Mouse (Mus musculus) MEL (cell line): ENCODE data around the gene Ostm1. TPM values are rescaled to one million over a fixed set of nuclear protein-coding genes. Genes with fewer than 3 reads are reported as not detected.
A peak's percentile ranks its signal among the peaks of the same experiment; 100 is the strongest.

Source experiments
- DNase-seq: peaks from one replicate; pipeline ENCODE4 v3.0.0; 2011; ENCODE audit warnings: low read depth, low spot score
- H3K27ac ChIP-seq: 2 replicates; pipeline ENCODE4 v1.5.1; 2012; ENCODE audit warnings: low read depth, mild to moderate bottlenecking, control low read depth, low read length, moderate library complexity; ENCODE audit not compliant: control insufficient read depth
- H3K27me3 ChIP-seq, 2 experiments: fragments of 150-350 bp in 1 of 2; sonication (generic) in 1 of 2; 2 replicates each; pipeline ENCODE4 v1.6.1; 2012; ENCODE audit warnings: low read length in 2 of 2, mild to moderate bottlenecking in 2 of 2, improper control_type of control experiment in 1 of 2, moderate library complexity in 1 of 2; ENCODE audit not compliant: insufficient read depth in 2 of 2, control insufficient read depth in 1 of 2
- H3K36me3 ChIP-seq, 2 experiments: 2 replicates each; pipeline ENCODE4 v1.6.1; 2012 to 2014; ENCODE audit warnings: low read length in 2 of 2, improper control_type of control experiment in 1 of 2, inconsistent platforms in 1 of 2, mild to moderate bottlenecking in 1 of 2; ENCODE audit not compliant: insufficient read depth in 2 of 2, control insufficient read depth in 1 of 2
- H3K4me1 ChIP-seq, 2 experiments: fragments of 150-350 bp in 1 of 2; sonication (generic) in 1 of 2; 2 replicates each; pipeline ENCODE4 v1.6.1; 2012; ENCODE audit warnings: low read length in 2 of 2, improper control_type of control experiment in 1 of 2, mild to moderate bottlenecking in 1 of 2; ENCODE audit not compliant: insufficient read depth in 2 of 2, control insufficient read depth in 1 of 2
- H3K4me3 ChIP-seq, 2 experiments: fragments of 150-350 bp in 1 of 2; sonication (generic) in 1 of 2; 2 replicates each; pipeline ENCODE4 v1.5.1; 2012; ENCODE audit warnings: low read depth in 2 of 2, low read length in 2 of 2, mild to moderate bottlenecking in 2 of 2, moderate library complexity in 2 of 2, control low read depth in 1 of 2, improper control_type of control experiment in 1 of 2; ENCODE audit not compliant: control insufficient read depth in 1 of 2, insufficient read depth in 1 of 2
- H3K79me2 ChIP-seq: 2 replicates; pipeline ENCODE4 v1.6.1; 2012; ENCODE audit warnings: mild to moderate bottlenecking, low read length, moderate library complexity; ENCODE audit not compliant: control insufficient read depth, poor library complexity, insufficient read depth
- H3K9ac ChIP-seq: 2 replicates; pipeline ENCODE4 v1.6.1; 2012; ENCODE audit warnings: low read depth, mild to moderate bottlenecking, control low read depth, low read length, moderate library complexity; ENCODE audit not compliant: control insufficient read depth, poor library complexity, severe bottlenecking
- H3K9me3 ChIP-seq: fragments of 150-350 bp; sonication (generic); replicated peaks from 2 replicates; pipeline ENCODE4 v1.6.1; 2012; ENCODE audit warnings: mild to moderate bottlenecking, low read length, improper control_type of control experiment, moderate library complexity; ENCODE audit not compliant: insufficient read depth
- CTCF ChIP-seq, 3 experiments: IDR thresholded peaks in 2 of 3; conservative IDR thresholded peaks in 1 of 3; 2 replicates each; pipeline ENCODE4 v1.5.1; 2011 to 2012; ENCODE audit warnings: low read length in 3 of 3, low read depth in 2 of 3, mild to moderate bottlenecking in 2 of 3, improper control_type of control experiment in 1 of 3, inconsistent platforms in 1 of 3, mixed read lengths in 1 of 3, moderate library complexity in 1 of 3; ENCODE audit not compliant: control insufficient read depth in 1 of 3, insufficient read depth in 1 of 3, poor library complexity in 1 of 3, severe bottlenecking in 1 of 3
- GATA1 ChIP-seq: IDR thresholded peaks from 2 replicates; pipeline ENCODE4 v1.6.1; 2011; ENCODE audit warnings: low read depth, low read length, improper control_type of control experiment
- HCFC1 ChIP-seq: IDR thresholded peaks from 2 replicates; pipeline ENCODE4 v1.6.1; 2012; ENCODE audit warnings: low read depth, mild to moderate bottlenecking, inconsistent platforms, low read length, improper control_type of control experiment, moderate library complexity
- JUND ChIP-seq: IDR thresholded peaks from 2 replicates; pipeline ENCODE4 v1.6.1; 2011; ENCODE audit warnings: low read depth, mild to moderate bottlenecking, improper control_type of control experiment, low read length
- KAT2A ChIP-seq: conservative IDR thresholded peaks from 2 replicates; pipeline ENCODE4 v1.6.1; 2012; ENCODE audit warnings: low read depth, low read length, improper control_type of control experiment, inconsistent platforms
- MAFK ChIP-seq: IDR thresholded peaks from 2 replicates; pipeline ENCODE4 v1.6.1; 2011; ENCODE audit warnings: low read depth, mild to moderate bottlenecking, low read length, improper control_type of control experiment, borderline replicate concordance
- MXI1 ChIP-seq: IDR thresholded peaks from 2 replicates; pipeline ENCODE4 v1.6.1; 2011; ENCODE audit warnings: mild to moderate bottlenecking, low read depth, low read length, improper control_type of control experiment
- MYB ChIP-seq: IDR thresholded peaks from 2 replicates; pipeline ENCODE4 v1.6.1; 2011; ENCODE audit warnings: mild to moderate bottlenecking, low read depth, low read length, improper control_type of control experiment
- NELFE ChIP-seq: IDR thresholded peaks from 2 replicates; pipeline ENCODE4 v1.6.1; 2011; ENCODE audit warnings: low read depth, low read length, improper control_type of control experiment
- NRF1 ChIP-seq: IDR thresholded peaks from 2 replicates; pipeline ENCODE4 v1.6.1; 2014; ENCODE audit warnings: low read depth, mild to moderate bottlenecking, inconsistent platforms, low read length, improper control_type of control experiment, moderate library complexity; ENCODE audit not compliant: poor library complexity, insufficient read depth, severe bottlenecking
- RAD21 ChIP-seq: IDR thresholded peaks from 2 replicates; pipeline ENCODE4 v1.6.1; 2011; ENCODE audit warnings: mild to moderate bottlenecking, low read depth, low read length, improper control_type of control experiment
- SIN3A ChIP-seq: IDR thresholded peaks from 2 replicates; pipeline ENCODE4 v1.6.1; 2012; ENCODE audit warnings: low read length, improper control_type of control experiment, inconsistent platforms
- SMC3 ChIP-seq: IDR thresholded peaks from 2 replicates; pipeline ENCODE4 v1.6.1; 2011; ENCODE audit warnings: low read depth, low read length, improper control_type of control experiment
- TAL1 ChIP-seq: IDR thresholded peaks from 2 replicates; pipeline ENCODE4 v1.6.1; 2012; ENCODE audit warnings: mild to moderate bottlenecking, inconsistent platforms, low read length, moderate library complexity, mixed read lengths
- TBP ChIP-seq: IDR thresholded peaks from 2 replicates; pipeline ENCODE4 v1.8.0; 2011; ENCODE audit warnings: low read depth, low read length, improper control_type of control experiment
- TCF12 ChIP-seq: IDR thresholded peaks from 2 replicates; pipeline ENCODE4 v1.6.1; 2014; ENCODE audit warnings: low read depth, mild to moderate bottlenecking, inconsistent platforms, low read length, improper control_type of control experiment, moderate library complexity
- ZC3H11A ChIP-seq: IDR thresholded peaks from 2 replicates; pipeline ENCODE4 v1.6.1; 2012; ENCODE audit warnings: low read depth, mild to moderate bottlenecking, inconsistent platforms, low read length, improper control_type of control experiment
- ZKSCAN1 ChIP-seq: IDR thresholded peaks from 2 replicates; pipeline ENCODE4 v1.6.1; 2012; ENCODE audit warnings: low read depth, mild to moderate bottlenecking, inconsistent platforms, low read length, improper control_type of control experiment, moderate library complexity
- ZNF384 ChIP-seq: IDR thresholded peaks from 2 replicates; pipeline ENCODE4 v1.6.1; 2012; ENCODE audit warnings: low read depth, mild to moderate bottlenecking, inconsistent platforms, low read length, improper control_type of control experiment
- polyA plus RNA-seq, 2 experiments: library from polyadenylated mRNA; stranded (reverse) in 1 of 2; unstranded in 1 of 2; fragments of >175 nt in 1 of 2; fragments of >200 nt in 1 of 2; gene quantifications; 2 replicates each; pipeline versions ENCODE4 v1.2.1 to v1.2.4; 2012; ENCODE audit warnings: low replicate concordance in 2 of 2, low read depth in 1 of 2; ENCODE audit not compliant: insufficient read length in 2 of 2, insufficient read depth in 1 of 2, missing spikeins in 1 of 2
- total RNA-seq: library from RNA; depleted of rRNA; stranded (reverse); fragments of 300-350 nt; gene quantifications from 2 replicates; pipeline ENCODE4 v1.2.3, GENCODE M21; 2012

Ostm1 gene
- total and polyA plus RNA-seq, 3 experiments, result 13.9 to 17.5 TPM; not detected in 1

- TF ChIP-seq CTCF (IDR thresholded peaks at IDR 0.05 in 2 of 3, conservative IDR thresholded peaks at IDR 0.05 in 1 of 3; ENCODE audit: control insufficient read depth in 1 of 3, insufficient read depth in 1 of 3, low read depth in 2 of 3, low read length in 3 of 3, poor library complexity in 1 of 3, severe bottlenecking in 1 of 3) (peak; percentile 28 to 84 (median 48); a peak in 5 of 6 replicates), GATA1 (no peak), RAD21 (peak; percentile 69), SMC3 (peak; percentile 94), ZC3H11A (peak; percentile 67)
- DNase-seq, result peak; percentile 82
- no peaks in the 10 kb centered on the region for H3K27me3 ChIP-seq
- no peak overlapping the region for H3K27ac ChIP-seq
- no peaks in the 10 kb centered on the region for H3K9me3 ChIP-seq
- peak overlapping the region in 1 of 2 experiments; percentile 26; a peak in 1 of 4 replicates for H3K4me3 ChIP-seq
- peaks cover 0 to 2% of the 10 kb centered on the region in 2 experiments; a peak in 1 of 4 replicates for H3K4me1 ChIP-seq
- no peaks in the 10 kb centered on the region for H3K79me2 ChIP-seq
- H3K36me3 ChIP-seq, result no peaks in the 10 kb centered on the region
- H3K9ac ChIP-seq, result no peak overlapping the region
These were observed 53.7 kb downstream of the Ostm1 start for GRCm38 (mm10) chr10:42637183-42637788.

GRCm38 (mm10) chr10:42639856-42640255 is 56.2 kb downstream of the Ostm1 start:
- H3K4me1 ChIP-seq, result no peaks in the 10 kb centered on the region
- no peaks in the 10 kb centered on the region for H3K27me3 ChIP-seq
- no peak overlapping the region for H3K27ac ChIP-seq
- no peaks in the 10 kb centered on the region for H3K79me2 ChIP-seq
- peak; percentile 24 for DNase-seq
- no peak overlapping the region for H3K9ac ChIP-seq
- H3K4me3 ChIP-seq, result no peak overlapping the region
- TF ChIP-seq TAL1 (no peak), SIN3A (no peak), TBP (no peak), SMC3 (no peak), TCF12 (no peak), NRF1 (no peak), MXI1 (no peak), NELFE (no peak), HCFC1 (no peak), JUND (no peak), MAFK (no peak), RAD21 (no peak), MYB (no peak), KAT2A (no peak), ZKSCAN1 (no peak), ZNF384 (no peak)
- no peaks in the 10 kb centered on the region for H3K36me3 ChIP-seq
- no peaks in the 10 kb centered on the region for H3K9me3 ChIP-seq
